Mouse (Mus musculus): ENCODE measurements around the gene Pigs.

GRCm38 (mm10) chr11:78322860-78323259, 5.4 kb upstream of the Pigs start, which contains the start of gene Aldoc:
- TF ChIP-seq CTCF (IDR thresholded peaks at IDR 0.05; ENCODE audit: extremely low read depth, insufficient read length, insufficient replicate concordance, low read depth, low read length) (no peak), POLR2A (IDR thresholded peaks at IDR 0.05; ENCODE audit: low read depth, low read length) (peak; percentile 79)
